Mouse (Mus musculus): ENCODE measurements around the gene Cacna2d4. TPM values are rescaled to one million over a fixed set of nuclear protein-coding genes. Genes with fewer than 3 reads are reported as not detected.
"Not testable (repeated sequence)": the region's sequence is repeated elsewhere in the genome, so short reads cannot be mapped to it uniquely, and the experiment has no call there.

Cacna2d4 gene
- under 1 TPM; 0.82 to 0.97 TPM for total RNA-seq (2021)
- long read RNA-seq, experiment 1, partial matches to known transcripts = 0 of 2 reads
- long read RNA-seq, experiment 1, other reads (novel, unspliced or antisense) = 2 of 2 reads
- long read RNA-seq, experiment 2 = 0 reads

DNA sequence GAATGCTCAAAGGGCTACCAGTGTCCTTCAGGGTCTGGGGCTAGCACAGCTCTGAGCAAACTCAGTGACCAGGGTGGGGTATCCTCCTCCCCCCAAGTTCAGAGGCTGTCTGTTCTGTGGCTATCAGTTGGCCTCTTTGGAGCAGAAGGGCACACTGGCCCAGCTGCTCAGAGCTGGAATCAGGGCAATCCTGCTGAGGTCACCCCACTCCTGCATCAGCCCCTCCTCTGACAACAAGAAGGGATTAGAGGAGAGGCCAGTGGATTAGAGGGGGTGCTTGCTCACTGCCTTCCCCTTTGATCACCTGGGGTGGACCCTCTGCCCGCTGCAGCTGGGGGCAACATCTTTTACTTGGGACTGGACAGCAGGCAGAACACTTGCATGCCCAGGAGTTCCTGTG is at the start of gene Cacna2d4:
Gene Cacna2d4, plus strand, starts transcription at position 286 of the 400 bp plus-strand sequence.
- DNase-seq = no peak

DNA sequence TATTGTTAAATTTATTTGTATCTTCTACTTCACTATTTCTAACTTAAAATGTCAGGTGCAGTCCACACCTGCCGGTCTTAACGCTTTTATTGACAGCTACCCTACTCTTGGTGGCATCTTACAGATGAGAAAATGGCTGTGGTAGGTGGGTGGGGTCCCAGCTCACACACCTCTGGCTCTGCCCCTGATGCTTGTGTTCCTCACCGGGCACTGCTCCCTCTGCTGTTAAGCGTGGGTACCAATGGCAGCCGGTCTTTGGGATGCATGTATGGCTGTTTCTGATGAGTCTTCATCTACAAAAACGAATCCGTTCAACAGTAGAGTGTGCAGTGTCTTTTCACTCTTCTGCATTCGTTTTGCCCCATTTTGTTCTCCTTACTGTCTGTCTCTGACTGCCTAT is 49.7 kb upstream of the Cacna2d4 start:
- DNase-seq = no peak

DNA sequence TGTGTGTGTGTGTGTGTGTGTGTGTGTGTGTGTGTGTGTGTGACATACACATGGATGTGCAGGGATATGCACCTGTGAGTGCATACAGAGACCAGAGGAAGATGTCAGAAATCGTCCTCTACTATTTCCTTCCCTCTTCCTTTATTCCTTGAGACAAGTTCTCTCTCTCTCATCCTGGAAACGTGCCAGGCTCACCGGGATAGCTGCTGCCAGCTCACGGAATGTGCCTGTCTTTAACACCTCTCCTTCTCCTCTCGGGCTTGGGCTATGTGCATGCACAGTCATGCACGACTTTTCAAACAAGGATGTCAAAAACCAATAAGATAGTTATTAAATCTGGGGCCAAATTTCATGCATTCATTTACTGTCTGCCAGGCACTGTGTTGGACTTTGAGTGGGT is 48.7 kb upstream of the Cacna2d4 start:
- DNase-seq = no peak

DNA sequence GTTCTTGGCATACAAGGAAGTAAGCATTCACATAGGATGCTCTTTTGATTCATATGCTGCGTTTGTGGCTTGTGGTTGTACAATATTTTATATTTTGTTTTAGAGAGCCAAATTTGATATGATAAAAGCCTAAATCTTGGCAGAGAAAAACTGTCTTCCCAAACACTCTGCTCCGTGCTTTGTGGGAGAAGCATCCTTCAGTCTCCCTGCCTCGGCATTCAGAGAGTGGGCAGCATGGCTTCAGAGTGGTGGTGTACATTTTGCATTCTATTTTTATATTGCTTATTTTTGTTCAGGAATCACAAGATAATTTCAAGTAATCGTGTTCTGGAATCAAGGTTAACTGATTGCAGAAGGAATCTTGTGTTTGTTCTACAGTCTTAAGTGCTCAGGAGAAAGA is 44.8 kb upstream of the Cacna2d4 start:
- DNase-seq = no peak

DNA sequence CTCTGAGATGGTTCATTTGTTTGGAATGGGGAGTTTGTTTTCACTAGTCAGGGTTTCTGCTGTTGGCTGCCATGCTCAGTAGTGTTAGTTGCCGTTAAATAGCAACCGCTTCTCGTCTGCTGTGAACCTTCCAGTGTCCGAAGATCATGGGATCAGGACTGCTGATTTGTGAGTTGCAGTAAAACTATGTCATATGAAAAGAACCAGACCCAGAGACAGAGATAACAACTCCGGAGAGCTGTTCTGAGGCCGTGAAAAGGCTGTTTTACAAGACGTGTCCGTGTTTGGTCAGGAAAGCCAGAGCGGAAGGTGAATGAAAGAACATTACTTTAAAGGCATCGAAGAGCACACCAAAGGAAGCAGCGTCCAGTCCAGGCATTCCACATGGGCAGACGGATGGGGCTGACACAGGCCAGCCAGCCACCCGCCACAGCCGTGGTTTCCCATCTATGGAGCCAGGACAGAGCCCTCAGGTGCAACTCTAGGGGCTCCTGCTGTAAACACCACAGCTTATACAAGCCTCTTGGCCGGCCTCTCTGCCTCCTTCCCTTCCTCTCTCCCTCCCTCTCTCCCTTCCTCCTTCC is 42.7 kb upstream of the Cacna2d4 start:
- DNase-seq = no peak

DNA sequence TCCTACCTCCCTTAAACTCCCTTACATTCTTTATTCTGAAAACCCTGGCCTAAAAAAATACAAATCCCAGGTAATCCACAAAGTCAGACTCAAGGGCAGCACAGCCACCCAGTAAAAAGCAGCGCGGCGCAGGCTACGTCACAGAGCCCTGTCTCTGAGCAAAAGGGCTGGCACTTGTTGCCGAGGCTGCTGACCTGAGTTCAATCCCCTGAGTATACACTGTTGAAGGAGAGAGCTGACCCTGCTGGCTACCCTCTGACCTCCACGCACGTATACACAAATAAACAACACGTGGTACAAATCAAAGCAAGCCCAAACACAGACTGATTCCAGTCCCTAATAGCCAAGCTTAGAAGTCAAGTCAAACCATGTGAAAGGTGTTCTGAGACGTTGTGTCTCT is 42.2 kb upstream of the Cacna2d4 start:
- no peak for DNase-seq

DNA sequence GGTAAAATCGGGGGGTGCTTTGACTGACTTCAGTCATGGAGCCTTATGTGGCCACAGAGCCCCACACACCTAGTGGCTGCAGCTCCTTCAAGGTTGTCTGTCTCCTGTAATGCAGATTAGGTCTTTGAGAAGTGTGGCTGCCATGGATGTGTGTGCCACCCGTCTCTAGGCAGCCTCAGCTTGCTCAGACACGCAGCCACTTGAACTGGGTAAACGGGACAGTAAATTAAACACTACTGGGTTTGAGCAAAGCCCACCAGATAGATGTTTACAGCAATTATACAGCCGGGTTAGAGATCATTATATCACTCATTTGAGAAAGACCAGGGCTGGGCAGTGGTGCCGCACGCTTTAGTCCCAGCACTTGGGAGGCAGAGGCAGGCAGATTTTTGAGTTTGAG is 41.7 kb upstream of the Cacna2d4 start:
- DNase-seq = no peak

DNA sequence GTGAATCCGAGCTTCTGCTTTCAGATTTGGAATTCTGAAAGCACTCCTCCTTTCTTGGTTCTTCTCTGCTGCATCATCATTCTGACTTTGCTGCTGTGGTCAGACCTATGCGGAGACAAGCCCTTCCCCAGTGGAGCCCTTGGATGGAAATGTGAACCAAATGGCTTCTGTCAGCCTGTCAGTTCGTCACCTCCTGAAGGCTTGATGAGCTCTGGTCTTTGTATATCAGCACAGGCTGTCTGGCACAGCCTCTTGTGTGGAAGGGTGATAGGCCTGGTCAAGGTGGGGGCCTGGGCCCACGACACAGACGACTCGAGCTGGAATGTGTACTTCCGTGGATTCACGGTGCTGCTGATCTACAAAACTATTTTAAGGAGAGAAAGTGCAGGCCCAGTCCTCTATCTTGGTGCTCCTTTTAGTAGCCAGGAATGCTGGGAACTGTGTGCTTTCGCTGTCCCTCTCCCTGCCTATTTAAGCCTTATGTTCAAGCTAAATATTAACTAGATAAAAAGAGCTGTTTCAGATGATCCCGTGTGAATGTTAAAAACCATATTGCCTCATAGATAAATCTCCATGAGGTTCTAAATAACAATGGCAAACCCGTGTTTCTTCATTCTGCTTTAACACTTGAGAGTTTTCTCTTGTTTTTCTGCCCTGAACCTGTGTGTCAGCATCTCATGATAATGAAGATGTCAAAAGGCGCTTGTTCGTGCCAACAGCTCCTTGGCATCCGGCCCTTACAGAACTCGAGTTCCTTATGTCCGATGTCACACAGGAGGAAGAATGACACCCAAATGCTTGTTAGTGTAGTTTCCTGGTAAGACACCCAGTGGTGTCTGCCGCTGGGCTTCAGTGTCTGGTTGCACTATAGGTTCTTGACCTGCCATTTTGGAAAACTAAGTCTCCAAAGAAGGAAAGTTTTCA is 39.7 kb upstream of the Cacna2d4 start, which contains the start of gene Cacna1c:
Gene Cacna1c, minus strand, starts transcription at position 37 of the 924 bp plus-strand sequence.
- no peak for DNase-seq

DNA sequence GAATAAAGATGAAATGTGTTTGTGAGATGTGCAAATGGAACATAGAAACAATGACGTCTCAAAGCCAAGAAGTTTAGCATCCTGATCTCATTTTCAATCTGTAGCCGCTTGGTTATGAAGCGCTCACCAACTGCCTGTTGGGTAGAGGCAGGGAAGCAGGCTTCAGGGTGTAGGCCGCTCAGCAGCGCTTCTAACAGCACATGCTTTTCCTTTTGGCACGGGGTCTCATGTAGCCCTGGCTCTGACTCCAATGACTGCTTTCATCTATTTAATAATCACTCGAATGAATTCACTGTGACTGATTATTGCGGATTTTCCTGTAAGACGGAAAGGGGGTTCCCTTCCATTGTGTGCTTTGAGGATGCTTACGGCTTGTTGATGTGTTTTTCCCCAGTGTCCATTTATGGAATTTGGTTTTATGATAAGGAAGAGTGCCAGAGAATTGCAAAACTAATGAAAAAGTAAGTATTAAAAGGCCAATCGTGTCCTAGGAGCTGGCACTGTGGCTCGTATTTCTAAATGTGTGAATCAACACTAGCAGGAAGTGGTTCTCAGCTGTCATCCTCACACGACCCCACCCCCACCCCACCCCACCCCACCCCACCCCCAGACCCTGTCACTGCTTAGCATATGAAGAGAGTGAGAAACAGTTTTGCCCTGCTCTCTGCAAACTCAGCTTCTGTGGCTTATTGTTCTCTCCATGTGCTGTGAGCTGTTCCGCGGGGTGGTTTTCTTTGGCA is 37.6 kb upstream of the Cacna2d4 start:
- no peak for DNase-seq

DNA sequence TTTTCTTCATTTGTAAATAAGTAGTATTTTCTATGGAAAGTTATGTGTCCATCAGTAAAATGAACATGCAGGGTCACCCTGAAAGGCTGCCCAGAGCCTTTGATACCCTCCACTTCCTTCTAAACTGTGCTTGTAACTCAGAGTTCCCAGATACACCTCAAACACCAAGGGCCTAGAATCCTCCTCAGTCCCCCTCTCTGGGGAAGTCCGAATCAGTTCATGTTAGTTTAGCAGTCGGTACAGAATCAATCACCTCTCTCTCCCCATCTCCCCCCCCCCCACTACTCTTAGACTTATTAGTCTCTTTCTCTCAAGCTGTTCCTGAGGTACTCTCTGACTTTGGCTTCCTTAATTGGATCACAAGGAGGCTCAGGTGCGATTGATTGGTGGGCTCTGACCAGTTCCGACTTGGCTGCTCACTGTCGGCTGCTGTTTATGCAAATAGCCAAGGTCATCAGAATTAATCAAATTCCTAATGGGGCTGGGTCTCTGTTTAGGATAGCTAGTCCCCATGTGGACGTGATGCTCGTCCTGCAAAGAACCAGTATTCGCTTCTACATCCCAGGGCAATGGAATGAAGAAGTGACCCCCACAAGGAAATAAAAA is 36.9 kb upstream of the Cacna2d4 start:
- no peak for DNase-seq

DNA sequence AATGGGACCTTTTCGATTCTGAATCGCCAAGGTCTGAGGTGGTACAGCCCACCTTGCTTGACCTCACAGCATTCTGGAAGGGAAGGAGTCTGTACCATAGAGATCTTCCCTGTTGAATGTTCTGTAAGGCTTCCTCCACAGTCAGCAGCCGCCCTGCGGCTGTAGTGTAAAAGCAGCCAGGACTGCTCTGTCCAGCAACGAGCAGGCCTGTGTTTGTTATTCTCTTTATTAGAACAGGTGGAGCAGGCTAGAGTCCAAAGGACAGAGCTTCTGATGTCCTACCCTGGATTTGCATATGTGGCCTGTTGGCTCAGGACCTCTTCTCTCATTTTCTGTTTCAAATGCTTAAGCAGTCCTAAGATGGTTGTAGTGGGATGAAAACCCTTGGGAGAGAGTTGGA is 36.0 kb upstream of the Cacna2d4 start:
- no peak for DNase-seq

DNA sequence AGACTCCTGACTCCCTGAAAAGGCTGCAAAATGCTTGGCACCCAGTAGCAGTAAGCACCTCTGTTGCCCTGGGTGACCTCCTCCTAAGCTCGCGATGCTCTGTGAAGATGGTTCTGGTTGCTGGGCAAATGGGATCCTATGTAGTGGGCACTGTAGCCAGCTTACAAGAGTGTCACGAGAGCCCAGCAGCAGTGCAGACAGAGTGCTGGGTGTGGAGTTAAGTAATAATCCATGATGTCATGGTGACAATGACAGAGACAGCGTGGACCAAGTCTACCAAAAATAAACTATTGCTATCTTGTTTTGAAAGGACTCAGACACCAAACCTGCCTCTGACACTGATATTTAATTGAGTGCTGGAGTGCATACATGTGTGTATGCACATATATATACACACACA is 34.8 kb upstream of the Cacna2d4 start:
- no peak for DNase-seq

DNA sequence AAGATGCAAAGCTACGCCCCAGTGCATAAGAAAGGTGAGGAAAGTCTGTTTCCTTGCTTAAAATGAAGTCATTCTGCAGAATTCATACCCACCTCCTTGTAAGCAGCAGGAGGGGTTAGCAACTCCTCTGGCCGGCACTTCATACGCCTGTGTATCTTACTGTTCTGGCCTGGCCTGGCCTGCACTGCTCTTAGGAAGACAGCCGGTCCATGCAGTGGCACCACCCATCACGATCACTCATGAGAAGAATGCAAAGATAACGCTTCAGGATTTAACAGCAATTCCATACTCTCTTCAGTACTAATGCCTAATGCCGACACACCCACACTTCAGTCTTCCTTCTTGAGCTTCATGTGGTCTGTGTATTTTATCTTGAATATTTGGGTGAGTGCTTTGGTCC is 32.0 kb upstream of the Cacna2d4 start:
- no peak for DNase-seq

DNA sequence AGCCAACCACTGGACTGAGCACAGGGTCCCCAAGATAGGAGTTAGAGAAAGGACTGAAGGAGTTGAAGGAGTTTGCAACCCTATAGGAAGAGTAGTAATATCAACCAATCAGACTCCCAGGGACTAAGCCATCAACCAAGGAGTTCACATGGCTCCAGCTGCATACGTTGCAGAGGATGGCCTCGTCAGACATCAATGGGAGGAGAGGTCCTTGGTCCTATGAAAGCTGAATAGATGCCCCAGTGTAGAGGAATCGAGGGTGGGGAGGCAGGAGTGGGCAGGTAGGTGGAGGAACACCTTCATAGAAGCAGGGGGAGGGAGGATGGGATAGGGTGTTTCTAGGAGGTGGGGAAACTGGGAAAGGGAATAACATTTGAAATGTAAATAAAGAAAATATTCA is 31.4 kb upstream of the Cacna2d4 start:
- no peak for DNase-seq

DNA sequence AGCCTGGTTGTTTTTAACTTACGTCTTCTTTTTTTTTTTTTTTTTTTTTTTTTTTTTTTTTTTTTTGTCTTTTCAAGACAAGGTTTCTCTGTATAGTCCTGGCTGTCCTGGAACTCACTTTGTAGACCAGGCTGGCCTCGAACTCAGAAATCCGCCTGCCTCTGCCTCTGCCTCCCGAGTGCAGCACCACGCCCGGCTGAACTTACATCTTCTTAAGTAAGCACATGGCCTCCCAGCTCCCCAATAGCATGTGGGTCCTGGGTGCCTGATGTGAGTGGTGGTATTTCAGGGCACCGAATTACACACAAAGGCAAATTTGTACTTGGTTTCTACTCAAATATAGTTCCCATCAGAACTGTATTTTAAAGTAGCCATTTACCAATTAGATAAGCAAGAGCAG is 30.3 kb upstream of the Cacna2d4 start:
- not testable (repeated sequence) for DNase-seq

DNA sequence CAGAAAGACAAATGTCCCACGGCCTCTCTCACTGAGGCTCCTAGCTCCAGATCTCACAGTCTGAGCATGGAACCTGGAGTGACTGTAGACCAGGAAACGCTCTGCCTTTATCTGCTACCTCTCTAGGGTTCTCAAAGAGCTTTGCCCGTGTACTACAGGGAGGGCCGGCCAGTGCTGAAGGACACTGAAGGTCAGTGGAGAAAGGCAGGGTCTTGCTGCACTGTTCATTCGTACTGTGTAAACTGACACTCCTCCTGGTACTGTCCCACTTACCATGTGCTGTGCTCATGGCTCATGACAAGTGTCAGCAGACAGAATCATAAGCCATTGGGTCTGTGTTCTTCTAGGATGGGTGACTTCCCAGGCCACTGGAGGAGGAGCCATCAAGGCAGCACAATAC is 23.0 kb upstream of the Cacna2d4 start:
- DNase-seq = no peak

DNA sequence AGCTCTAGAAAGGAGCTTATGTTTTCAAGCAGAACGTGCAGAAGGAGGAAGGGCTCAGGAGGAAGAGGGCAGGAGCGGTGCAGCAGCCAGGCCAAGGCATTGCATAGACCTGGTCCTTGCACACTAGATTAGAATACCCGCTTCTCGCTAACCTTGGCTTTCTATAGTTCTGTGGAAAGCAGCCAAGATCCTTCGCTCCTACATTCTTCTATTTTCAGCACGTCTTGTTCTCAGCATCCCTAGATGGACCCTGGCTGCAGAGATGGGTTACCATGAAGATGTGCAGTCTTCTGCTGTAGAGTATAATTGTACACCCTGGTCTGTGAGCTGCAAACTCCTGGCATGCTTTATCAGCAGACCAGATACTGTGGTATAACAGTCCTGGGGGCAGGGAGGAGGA is 22.1 kb upstream of the Cacna2d4 start:
- no peak for DNase-seq

DNA sequence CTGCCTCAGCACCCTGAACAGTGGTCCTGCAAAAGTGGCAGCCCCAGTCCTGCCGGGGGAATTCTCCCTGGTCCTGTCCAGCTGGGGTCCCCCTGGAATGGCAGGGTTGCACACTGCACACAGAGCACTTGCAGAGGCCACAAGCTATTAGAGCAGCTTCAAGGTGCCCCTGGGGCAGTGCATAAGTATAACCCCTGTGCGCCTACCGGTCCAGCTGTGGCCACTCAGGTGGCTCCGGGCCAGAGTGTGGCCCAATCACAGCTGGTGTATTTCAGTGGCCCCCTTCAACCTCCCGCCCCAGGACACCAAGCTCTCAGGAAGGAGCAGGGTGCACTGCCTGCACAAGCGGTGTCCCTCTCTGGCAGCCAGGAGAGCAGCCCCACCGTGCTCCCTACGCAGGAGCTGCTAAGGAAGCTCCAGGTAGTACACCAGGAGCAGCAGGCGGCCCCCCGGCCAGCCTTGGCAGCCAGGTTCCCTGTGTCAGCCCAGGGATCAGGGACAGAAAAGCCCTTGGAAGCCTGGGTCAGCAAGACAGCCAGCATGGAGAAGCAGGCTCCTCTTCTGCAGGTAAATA is 21.2 kb upstream of the Cacna2d4 start:
- no peak for DNase-seq

DNA sequence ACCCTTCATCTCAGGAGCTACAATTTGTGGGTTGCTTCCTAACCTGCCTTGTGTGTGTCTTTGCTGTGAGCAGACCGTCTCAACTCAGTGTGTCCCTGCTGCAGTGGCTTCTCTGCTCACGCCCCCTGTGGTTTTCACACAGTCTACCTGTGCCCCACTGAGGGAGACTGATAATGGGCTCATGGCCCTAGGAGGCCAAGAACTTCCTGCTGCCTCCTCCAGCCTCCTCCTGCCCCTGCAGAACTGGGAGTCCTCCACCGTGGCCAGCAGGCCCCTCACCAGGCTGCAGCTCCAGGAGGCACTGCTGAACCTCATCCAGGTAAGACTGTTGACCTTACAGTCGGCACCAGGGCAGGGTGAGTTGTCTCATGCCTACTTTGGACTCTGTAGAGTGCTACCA is 18.7 kb upstream of the Cacna2d4 start:
- DNase-seq = no peak

DNA sequence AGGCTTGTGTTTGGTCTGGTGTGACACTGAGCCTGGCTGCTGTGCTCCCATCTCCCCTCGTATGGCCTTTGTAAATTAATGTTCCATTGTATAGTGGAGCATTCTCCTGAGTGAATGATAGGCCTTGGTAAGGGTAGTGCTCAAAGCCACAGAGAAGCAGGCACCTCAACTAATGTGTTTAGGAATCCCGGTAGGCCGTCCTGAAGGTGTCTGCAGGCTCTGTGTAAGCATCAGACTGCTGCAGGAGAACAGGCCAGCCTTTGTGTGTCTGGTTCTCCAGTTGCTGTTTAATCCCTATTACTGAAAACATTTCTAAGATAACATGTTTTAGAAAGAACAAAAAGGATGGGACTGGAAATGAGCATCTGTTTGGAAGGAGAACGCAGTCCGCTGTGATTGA is 17.7 kb upstream of the Cacna2d4 start:
- DNase-seq = no peak

DNA sequence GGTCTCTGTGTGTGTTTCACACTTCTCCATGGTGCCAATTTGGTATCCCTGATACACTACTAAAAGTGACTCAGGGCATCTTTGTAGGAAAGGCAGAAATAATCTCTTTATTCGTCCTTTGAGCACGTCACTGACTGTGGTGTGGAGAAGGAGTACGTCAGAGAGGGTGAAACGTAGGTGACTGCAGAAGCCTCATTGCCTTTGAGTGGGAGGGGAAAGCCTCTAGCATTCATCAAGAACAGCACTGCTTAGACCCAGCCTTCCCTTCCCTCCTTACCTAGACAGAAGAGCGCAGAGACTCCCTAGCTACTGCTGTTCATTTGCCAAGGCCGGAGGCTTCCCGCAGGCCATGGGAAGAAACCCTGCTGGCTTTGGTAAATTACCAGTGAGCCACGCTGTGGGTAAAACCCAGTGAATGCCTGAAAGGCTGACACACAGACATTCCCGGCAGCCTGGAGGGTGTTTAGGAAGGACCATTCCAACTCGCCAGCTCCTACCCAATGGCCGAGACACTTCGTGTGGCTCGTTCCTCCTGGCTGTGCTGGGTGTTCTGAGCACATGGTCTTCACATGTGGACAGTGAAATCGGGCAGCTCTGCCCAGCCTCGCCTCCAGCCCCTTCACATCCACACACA is 17.0 kb upstream of the Cacna2d4 start:
- DNase-seq = no peak

DNA sequence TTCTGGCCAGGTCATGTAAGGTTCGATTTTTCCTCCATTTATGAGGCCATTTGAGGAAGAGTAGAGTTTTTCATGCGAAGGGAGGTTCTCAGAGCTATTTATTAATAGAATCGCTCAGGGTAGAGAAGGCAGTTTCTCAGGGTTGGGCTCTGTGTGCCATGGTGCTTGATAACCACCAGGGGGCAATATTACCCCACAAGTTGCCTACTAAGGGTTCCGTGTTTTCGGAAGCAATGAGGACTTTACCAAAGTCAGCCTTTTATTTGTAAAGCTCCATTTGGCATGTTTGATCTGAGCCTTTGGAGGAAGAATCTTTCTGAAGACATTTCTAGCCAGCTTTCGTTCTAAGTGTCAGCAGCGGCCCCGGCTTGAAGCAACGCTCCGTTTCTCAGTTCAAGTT is 16.0 kb upstream of the Cacna2d4 start:
- peak; percentile 41 for DNase-seq

All from gastrocnemius, postnatal 10 days (tissue).